Mouse (Mus musculus) layer of hippocampus, adult 8-10 months (tissue): ENCODE measurements around the gene Slit2. TPM values are rescaled to one million over a fixed set of nuclear protein-coding genes. Genes with fewer than 3 reads are reported as not detected.

Source experiments
- DNase-seq, 2 experiments: peaks; one replicate each; pipeline ENCODE4 v3.0.0; 2022; ENCODE audit warnings: low spot score in 2 of 2
- total RNA-seq, 4 experiments: library from RNA; stranded (reverse); gene quantifications; 2 replicates each; pipeline ENCODE4 v1.2.4; 2022

Slit2 gene
- total RNA-seq, 4 experiments from 2014 or later = 33.1 to 46.2 (median 41.9) TPM

GRCm38 (mm10) chr5:48225500-48225899, 242.6 kb downstream of the Slit2 start:
- DNase-seq = no peak

DNA sequence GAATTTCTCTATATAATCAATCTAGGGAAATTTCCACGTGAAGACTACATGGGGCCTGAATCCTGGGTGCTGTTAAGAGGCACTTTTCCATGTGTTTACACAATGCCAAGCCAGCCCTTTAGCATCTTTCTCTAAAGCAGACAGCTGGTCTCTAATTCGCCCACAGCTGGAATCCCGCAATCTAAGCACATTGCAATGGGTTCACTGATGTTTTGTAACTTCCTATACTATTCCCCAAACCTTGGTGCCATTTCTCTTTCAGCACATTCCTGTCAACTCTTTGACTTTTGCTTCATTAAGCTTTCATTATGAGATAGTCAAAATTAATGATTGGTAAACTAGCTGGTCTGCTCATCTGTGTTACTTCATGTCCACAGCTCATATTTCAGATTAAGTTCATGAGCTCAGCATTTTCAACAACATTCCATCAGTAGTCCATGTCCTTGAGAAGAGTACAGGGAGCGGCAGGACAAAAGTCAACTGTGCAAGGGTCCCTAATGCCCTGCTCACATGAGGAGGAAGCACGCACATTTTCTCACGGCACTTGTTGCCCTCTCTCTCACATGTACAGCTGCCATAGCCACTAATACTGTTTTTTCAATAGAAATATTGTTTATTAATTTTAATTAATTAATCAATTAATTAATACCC, 247.6 kb downstream of the Slit2 start:
- DNase-seq = no peak

DNA sequence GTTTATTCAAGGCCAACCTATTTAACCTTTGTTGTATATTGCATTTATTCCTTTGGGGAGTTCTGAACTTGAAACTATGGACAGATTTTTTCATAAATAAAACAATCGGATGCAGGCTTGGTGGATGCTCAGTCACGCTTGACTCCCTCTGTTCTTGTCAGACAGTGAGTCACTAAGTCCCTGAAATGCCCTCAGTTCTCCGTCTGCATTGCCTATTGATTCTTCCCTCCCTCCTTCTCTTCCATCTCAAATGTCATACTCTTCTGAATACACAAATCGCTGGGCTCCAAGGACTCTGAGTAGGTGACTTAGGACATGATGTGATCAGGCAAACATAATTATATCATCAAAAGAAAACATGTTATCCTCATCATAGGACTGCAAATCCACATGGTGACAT, 251.8 kb downstream of the Slit2 start:
- no peak for DNase-seq

DNA sequence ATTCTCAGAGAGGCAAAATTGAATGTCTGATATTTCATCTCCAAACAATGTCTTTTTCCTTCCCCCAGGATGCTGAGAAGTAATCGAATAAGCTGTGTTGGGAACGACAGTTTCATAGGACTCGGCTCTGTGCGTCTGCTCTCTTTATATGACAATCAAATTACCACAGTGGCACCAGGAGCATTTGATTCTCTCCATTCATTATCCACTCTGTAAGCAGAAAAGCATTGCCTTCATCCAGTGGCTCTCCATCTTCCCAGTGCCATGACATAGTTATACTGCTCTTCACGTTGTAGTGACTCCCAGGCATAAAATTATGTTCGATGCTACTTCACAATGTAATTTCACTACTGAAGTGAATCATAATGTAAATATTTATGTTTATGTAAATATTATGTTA, 252.3 kb downstream of the Slit2 start:
- no peak for DNase-seq

DNA sequence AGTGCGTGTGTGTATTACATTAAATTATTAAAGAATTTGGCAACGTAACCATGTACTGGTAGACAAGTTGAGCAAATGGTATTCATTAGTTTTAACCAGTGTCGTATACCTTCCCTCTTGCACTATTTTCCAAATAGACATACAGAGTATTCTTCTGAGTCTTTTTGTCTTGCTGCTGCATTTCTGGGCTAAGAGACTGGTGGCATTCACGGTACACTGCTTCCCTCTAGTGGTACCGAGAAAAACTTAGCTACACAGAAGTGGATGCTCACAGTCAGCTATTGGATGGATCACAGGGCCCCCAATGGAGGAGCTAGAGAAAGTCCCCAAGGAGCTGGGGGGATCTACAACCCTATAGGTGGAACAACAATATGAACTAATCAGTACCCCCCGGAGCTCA, 257.8 kb downstream of the Slit2 start:
- peak; percentile 11 to 59 for DNase-seq

- no peak for DNase-seq
Observed at GRCm38 (mm10) chr5:48248327-48248726, 265.4 kb downstream of the Slit2 start.

DNA sequence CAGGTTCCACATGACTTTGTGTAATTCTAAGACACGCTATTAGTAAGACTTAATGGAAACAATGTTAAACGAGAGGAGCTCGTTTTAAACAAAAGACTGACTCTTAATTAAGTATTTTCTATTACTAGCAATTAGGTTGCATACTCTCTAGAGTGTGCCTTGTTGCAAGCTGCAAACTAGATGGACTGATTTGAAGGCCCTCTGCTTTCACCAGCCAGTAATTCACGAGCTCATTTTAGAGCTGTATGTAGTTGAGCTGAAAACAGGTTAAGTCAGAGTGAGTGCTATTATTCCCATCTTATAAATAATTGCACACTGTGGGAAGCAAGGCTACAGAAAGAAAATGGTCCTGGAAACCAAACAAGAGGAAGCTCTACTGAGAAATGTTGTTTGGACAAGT, 294.6 kb downstream of the Slit2 start:
- no peak for DNase-seq

- no peak for DNase-seq
Observed at GRCm38 (mm10) chr5:48301186-48301585, 318.2 kb downstream of the Slit2 start.

GRCm38 (mm10) chr5:48315057-48315602, 332.2 kb downstream of the Slit2 start:
- no peak for DNase-seq

- no peak for DNase-seq
Observed at GRCm38 (mm10) chr5:48320597-48320996, 337.7 kb downstream of the Slit2 start.

- DNase-seq = no peak
Observed at GRCm38 (mm10) chr5:48326221-48326620, 343.3 kb downstream of the Slit2 start.

- DNase-seq = no peak
Observed at GRCm38 (mm10) chr5:48327652-48328051, 344.7 kb downstream of the Slit2 start, which contains the start of gene 5730480H06Rik. Gene 5730480H06Rik (plus strand): TSS chr5:48327952.

GRCm38 (mm10) chr5:48329751-48330150, 346.8 kb downstream of the Slit2 start:
- no peak for DNase-seq

- DNase-seq = no peak
Observed at GRCm38 (mm10) chr5:48330817-48331216, 347.9 kb downstream of the Slit2 start.

DNA sequence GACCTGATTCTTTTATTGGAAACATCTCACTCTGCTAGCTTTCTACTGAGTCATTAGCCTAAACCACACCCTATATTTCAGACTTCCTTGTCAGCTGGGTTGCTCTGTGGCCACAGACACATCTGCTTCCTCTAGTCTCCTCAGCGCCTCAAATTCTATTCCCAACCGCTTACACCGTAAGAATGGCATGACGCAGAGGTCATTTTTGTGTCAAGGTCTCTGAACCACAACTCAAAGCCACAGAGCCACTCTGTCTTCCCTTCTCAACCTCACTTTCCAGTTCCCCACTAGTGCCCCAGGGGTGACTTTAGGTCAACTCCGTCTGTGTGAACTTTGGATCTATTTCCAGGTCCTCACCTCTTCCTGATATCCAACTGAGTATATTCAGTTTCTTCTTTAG, 348.5 kb downstream of the Slit2 start:
- no peak for DNase-seq

DNA sequence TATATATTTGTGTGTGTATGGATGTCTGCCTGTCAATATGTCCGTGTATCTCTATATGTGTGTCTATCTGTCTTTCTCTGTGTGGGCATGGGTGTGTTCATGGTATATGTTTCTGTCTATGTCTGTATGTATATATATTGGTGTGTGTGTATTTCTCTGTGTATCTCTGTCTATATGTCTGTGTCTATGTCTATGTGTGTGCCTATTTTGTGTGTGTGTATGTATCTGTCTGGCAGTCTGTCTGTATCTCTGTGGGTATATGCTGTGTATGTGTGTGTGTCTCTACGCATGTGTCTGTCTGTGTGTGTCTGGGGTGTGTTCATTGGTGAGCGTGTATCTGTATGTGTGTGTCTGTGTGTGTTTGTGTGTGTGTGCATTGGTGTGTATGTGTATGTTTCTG, 350.5 kb downstream of the Slit2 start:
- no peak for DNase-seq

- no peak for DNase-seq
Observed at GRCm38 (mm10) chr5:48333884-48334513, 351.1 kb downstream of the Slit2 start.

DNA sequence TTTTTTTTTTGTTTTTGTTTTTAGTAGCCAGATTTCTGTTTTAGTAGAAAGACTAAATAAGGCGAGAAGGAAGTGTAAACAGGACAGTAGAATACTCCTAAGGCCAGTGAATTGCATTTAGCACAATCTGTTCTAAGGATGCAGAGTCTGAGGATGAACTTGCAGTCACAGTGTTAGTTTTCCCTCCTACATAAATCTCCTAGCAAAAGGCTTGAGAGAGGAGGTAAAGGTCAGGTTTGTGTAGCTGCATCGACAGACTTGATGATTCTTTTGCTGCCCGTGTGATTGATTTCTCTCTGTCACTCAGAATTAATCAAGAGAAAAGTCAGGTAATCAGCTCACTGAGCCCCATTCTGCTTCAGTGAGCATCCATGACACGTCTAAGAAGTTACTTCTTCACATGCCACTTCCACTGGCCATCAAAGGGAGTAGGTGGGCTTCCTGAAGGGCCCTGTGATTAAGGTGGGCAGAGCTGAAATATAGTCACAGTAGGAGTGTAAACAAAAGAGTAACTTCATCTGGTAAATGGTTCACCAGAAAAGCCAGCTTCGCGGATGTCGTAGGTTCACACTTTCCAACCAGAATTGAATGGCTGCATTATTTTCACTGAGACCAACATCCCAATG, 358.0 kb downstream of the Slit2 start:
- no peak for DNase-seq

- DNase-seq = no peak
Observed at GRCm38 (mm10) chr5:48345095-48345982, 362.4 kb downstream of the Slit2 start.

GRCm38 (mm10) chr5:48345983-48346648, 363.2 kb downstream of the Slit2 start:
- DNase-seq = no peak

DNA sequence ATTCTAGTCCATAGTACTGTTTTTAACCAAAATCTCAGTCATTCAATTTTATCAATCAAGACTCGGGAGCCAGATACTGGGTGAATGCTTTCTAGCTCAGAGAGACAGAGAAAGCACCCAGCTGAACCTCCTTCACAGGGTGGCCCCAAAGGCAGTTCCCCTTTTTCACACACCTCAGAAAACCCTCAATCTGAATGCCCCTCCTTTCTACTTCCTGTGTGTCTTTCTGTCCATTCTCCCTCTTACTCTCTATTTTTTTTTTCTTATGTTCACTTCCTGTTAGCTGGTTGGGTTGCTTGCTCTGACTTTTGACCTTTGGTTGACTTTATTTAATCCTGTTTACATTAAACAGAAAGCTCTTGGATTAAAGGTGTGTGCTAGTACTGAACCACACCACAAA, 366.4 kb downstream of the Slit2 start:
- DNase-seq = no peak
